In the genomic region with DNA sequence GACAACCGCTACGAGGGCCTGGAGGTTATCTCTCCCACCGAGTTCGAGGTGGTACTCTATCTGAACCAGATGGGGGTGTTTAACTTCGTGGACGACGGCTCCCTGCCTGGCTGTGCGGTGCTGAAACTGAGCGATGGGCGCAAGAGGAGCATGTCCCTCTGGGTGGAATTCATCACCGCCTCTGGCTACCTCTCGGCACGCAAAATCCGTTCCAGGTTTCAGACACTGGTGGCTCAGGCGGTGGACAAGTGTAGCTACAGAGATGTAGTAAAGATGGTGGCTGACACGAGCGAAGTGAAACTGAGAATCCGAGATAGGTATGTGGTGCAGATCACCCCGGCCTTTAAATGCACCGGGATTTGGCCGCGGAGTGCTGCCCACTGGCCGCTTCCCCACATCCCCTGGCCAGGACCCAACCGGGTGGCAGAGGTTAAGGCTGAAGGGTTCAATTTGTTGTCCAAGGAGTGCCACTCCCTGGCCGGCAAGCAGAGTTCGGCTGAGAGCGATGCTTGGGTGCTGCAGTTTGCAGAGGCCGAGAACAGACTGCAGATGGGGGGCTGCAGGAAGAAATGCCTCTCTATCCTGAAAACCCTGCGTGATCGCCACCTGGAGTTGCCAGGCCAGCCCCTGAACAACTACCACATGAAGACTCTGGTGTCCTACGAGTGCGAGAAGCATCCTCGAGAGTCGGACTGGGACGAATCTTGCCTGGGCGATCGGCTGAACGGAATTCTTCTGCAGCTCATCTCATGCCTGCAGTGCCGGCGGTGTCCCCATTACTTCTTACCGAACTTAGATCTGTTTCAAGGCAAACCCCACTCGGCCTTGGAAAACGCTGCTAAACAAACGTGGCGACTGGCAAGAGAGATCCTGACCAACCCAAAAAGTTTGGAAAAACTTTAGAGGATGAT, we compare ENCODE assay signal across 8 mouse cellular contexts. TPM values are rescaled to one million over a fixed set of nuclear protein-coding genes. Genes with fewer than 3 reads are reported as not detected.
A peak's percentile ranks its signal among the peaks of the same experiment; 100 is the strongest.
DNase-seq lines count a peak whose midpoint lies in the region; ATAC-seq and TF ChIP-seq lines count a peak whose summit lies in the region.

No protein-coding gene starts in this region.

- intact Hi-C loops in gastrocnemius, postnatal 36 days (cut with DNase I) = no loop called here

- peak overlapping the region; percentile 36; the same call in 1 of the 2 replicates for H3K4me3 ChIP-seq in spleen, adult 2 months (ENCODE audit: extremely low read depth, insufficient read depth, insufficient read length)

- ATAC-seq in megakaryocyte-erythroid progenitor cell, adult 5-6 weeks (replicated peaks; ENCODE audit: low FRiP score, low TSS enrichment, poor library complexity, severe bottlenecking) = peak; percentile 47; the same call in 1 of the 2 replicates

- WGBS in spleen, adult 2 months = 8% methylated on average over 45 of the region's 45 CpGs

- H3K4me1 ChIP-seq in spleen, adult 2 months (ENCODE audit: control insufficient read depth, insufficient read depth, insufficient read length) = no peaks in the 10 kb centered on the region

- no peak for DNase-seq in spleen, adult 2 months (ENCODE audit: low read depth in 1 of 2, low spot score in 2 of 2)
- no peak for DNase-seq in spleen, adult 18-20 months
- DNase-seq in cerebellum, postnatal 25 days = peak; percentile 79 to 83
- peak; percentile 53 to 72 for DNase-seq in gastrocnemius, postnatal 36 days
- DNase-seq in kidney, adult 9 months = peak; percentile 11
- DNase-seq in yolk sac, embryonic 10.5 days (ENCODE audit: low spot score) = peak; percentile 28
- no peak for DNase-seq in frontal cortex, postnatal 14 days (ENCODE audit: low spot score in 2 of 2)

- peaks cover 27% of the 10 kb centered on the region for H3K27me3 ChIP-seq in spleen, adult 2 months (ENCODE audit: control insufficient read depth, insufficient read depth, low read length)

- no peaks in the 10 kb centered on the region for H3K36me3 ChIP-seq in spleen, adult 2 months (ENCODE audit: control insufficient read depth, insufficient read depth, low read length)

- no peak overlapping the region for H3K27ac ChIP-seq in spleen, adult 2 months (ENCODE audit: insufficient read depth, low read length)

- no peak for TF ChIP-seq POLR2A in spleen, adult 2 months (IDR thresholded peaks at IDR 0.05; ENCODE audit: low read depth, low read length)

- TF ChIP-seq CTCF in spleen, adult 2 months (IDR thresholded peaks at IDR 0.05; ENCODE audit: extremely low read depth, insufficient read depth, insufficient read length, insufficient replicate concordance) = no peak

RNA-seq across cellular contexts. Expression of a gene that starts 1.1 kb away (rescaled TPM):
- not detected in 2 replicates for polyA plus RNA-seq in spleen, adult 2 months (2012; rRNA removed)
- 1 to 10 TPM; 1.6 to 2.1 TPM for total RNA-seq in gastrocnemius, postnatal 36 days (2021)
- total RNA-seq in megakaryocyte-erythroid progenitor cell, adult 5-6 weeks (2014; fragmentation: Nextera tagmentation) = not detected in 2 replicates
- not detected in 2 replicates for total RNA-seq in megakaryocyte-erythroid progenitor cell, adult 5-6 weeks (2017)

Comparison
In these comparisons a context has a peak if more than half of its experiments do, and no peak if none do; other contexts are left out.
1. DNase-seq: peak in cerebellum, postnatal 25 days (2 of 2), gastrocnemius, postnatal 36 days (2 of 2), kidney, adult 9 months (single experiment) and yolk sac, embryonic 10.5 days (single experiment); none in spleen, adult 2 months (0 of 2), spleen, adult 18-20 months (0 of 2) and frontal cortex, postnatal 14 days (0 of 2).